Mouse (Mus musculus) limb, embryonic 11.5 days (tissue): ENCODE data around the gene Trp53bp2. TPM values are rescaled to one million over a fixed set of nuclear protein-coding genes. Genes with fewer than 3 reads are reported as not detected.

Source experiments
- ATAC-seq: fragments of 200-750 bp; cut with Nextera tagmentation; 2 replicates; pipeline ENCODE4 v1.8.0; 2017; ENCODE audit warnings: low read depth; ENCODE audit not compliant: insufficient number of reproducible peaks, low FRiP score, low TSS enrichment
- DNase-seq: peaks from one replicate; pipeline ENCODE4 v3.0.0-alpha.2; 2015; ENCODE audit warnings: low spot score
- H3K27ac ChIP-seq: fragments of 300-500 bp; sonication (generic); replicated peaks from 2 replicates; pipeline ENCODE4 v1.5.1; 2014; ENCODE audit warnings: low read depth, mild to moderate bottlenecking, low read length
- H3K27me3 ChIP-seq: fragments of 300-500 bp; sonication (generic); 2 replicates; pipeline ENCODE4 v1.6.1; 2014; ENCODE audit warnings: mild to moderate bottlenecking, low read length, mixed read lengths; ENCODE audit not compliant: control insufficient read depth, insufficient read depth
- H3K36me3 ChIP-seq: fragments of 300-500 bp; sonication (generic); 2 replicates; pipeline ENCODE4 v1.6.1; 2014; ENCODE audit warnings: mild to moderate bottlenecking, low read length, moderate library complexity, mixed read lengths; ENCODE audit not compliant: control insufficient read depth, insufficient read depth
- H3K4me1 ChIP-seq: fragments of 300-500 bp; sonication (generic); 2 replicates; pipeline ENCODE4 v1.6.1; 2014; ENCODE audit warnings: low read length, mixed read lengths; ENCODE audit not compliant: control insufficient read depth, insufficient read depth
- H3K4me2 ChIP-seq: fragments of 300-500 bp; sonication (generic); 2 replicates; pipeline ENCODE4 v1.6.1; 2014; ENCODE audit warnings: low read depth, mild to moderate bottlenecking, moderate library complexity; ENCODE audit not compliant: severe bottlenecking
- H3K4me3 ChIP-seq: fragments of 300-500 bp; sonication (generic); 2 replicates; pipeline ENCODE4 v1.5.1; 2014; ENCODE audit warnings: low read depth, low read length
- H3K9ac ChIP-seq: fragments of 300-500 bp; sonication (generic); 2 replicates; pipeline ENCODE4 v1.6.1; 2014; ENCODE audit warnings: mild to moderate bottlenecking, low read length
- H3K9me3 ChIP-seq: fragments of 300-500 bp; sonication (generic); 2 replicates; pipeline ENCODE4 v1.6.1; 2016; ENCODE audit warnings: low read length; ENCODE audit not compliant: control insufficient read depth
- WGBS: fragments of 180-500 bp; shearing (Covaris S2); extraction: QIAGEN DNeasy Blood & Tissue Kit; methylation state at CpG from one replicate; pipeline ENCODE4 v1.1.7; 2014; 5-methylcytosine and 5-hydroxymethylcytosine counted together
- polyA plus RNA-seq: library from polyadenylated mRNA; unstranded; fragments of >200 nt; fragmentation: Nextera tagmentation; extraction: Ambion mirVana; gene quantifications from 2 replicates; pipeline ENCODE4 v1.2.1, GENCODE M21; 2014

Gene Trp53bp2
- polyA plus RNA-seq, 1 experiment from 2014 or later: 41.5 TPM

- Histone ChIP-seq H3K4me2 (no peak overlapping the region), H3K27ac (no peak overlapping the region), H3K4me1 (0 out of 2 replicates have a peak, but pooled peaks cover 2% of the 10 kb centered on the region), H3K9ac (no peak overlapping the region), H3K4me3 (no peak overlapping the region), H3K27me3 (no peaks in the 10 kb centered on the region), H3K36me3 (no peaks in the 10 kb centered on the region), H3K9me3 (no peaks in the 10 kb centered on the region)
- 84% methylated on average over 13 of the region's 13 CpGs for WGBS
- no peak for ATAC-seq
- no peak for DNase-seq
These were observed 94.4 kb downstream of the Trp53bp2 start for GRCm38 (mm10) chr1:182503206-182503900.

GRCm38 (mm10) chr1:182504223-182504622 is 95.3 kb downstream of the Trp53bp2 start:
- no peak overlapping the region for H3K9ac ChIP-seq

GRCm38 (mm10) chr1:182505291-182505690 is 96.3 kb downstream of the Trp53bp2 start:
- H3K36me3 ChIP-seq: peaks cover 2% of the 10 kb centered on the region; the same call in 1 of the 2 replicates
- ATAC-seq: no peak

More at GRCm38 (mm10) chr1:182504223-182504622, 95.3 kb downstream of the Trp53bp2 start:
- WGBS: 18% methylated on average over 4 of the region's 4 CpGs
- ATAC-seq (no peak), DNase-seq (no peak)
- H3K4me2 ChIP-seq: no peak overlapping the region
- no peaks in the 10 kb centered on the region; the same call in 1 of the 2 replicates for H3K36me3 ChIP-seq
- 0 out of 2 replicates have a peak, but pooled peaks cover 2% of the 10 kb centered on the region for H3K4me1 ChIP-seq
- H3K27me3 ChIP-seq: no peaks in the 10 kb centered on the region
- no peak overlapping the region for H3K27ac ChIP-seq
- no peak overlapping the region for H3K4me3 ChIP-seq
- H3K9me3 ChIP-seq: no peaks in the 10 kb centered on the region

GRCm38 (mm10) chr1:182506229-182506986 is 97.4 kb downstream of the Trp53bp2 start:
- Histone ChIP-seq H3K27ac (no peak overlapping the region), H3K4me3 (no peak overlapping the region), H3K36me3 (peaks cover 2% of the 10 kb centered on the region; the same call in 1 of the 2 replicates), H3K4me2 (no peak overlapping the region), H3K9me3 (no peaks in the 10 kb centered on the region), H3K27me3 (no peaks in the 10 kb centered on the region), H3K9ac (no peak overlapping the region), H3K4me1 (0 out of 2 replicates have a peak, but pooled peaks cover 2% of the 10 kb centered on the region)
- ATAC-seq (no peak), DNase-seq (no peak)
- 51% methylated on average over 7 of the region's 7 CpGs for WGBS

More at GRCm38 (mm10) chr1:182505291-182505690, 96.3 kb downstream of the Trp53bp2 start:
- no peak overlapping the region for H3K9ac ChIP-seq
- no peak for DNase-seq
- H3K4me1 ChIP-seq: 0 out of 2 replicates have a peak, but pooled peaks cover 2% of the 10 kb centered on the region
- no peak overlapping the region for H3K4me3 ChIP-seq
- H3K27me3 ChIP-seq: no peaks in the 10 kb centered on the region
- H3K9me3 ChIP-seq: no peaks in the 10 kb centered on the region
- WGBS: 89% methylated on average over 3 of the region's 3 CpGs
- H3K4me2 ChIP-seq: no peak overlapping the region
- no peak overlapping the region for H3K27ac ChIP-seq

- no peak for DNase-seq
- Histone ChIP-seq H3K27ac (no peak overlapping the region), H3K36me3 (peaks cover 7% of the 10 kb centered on the region), H3K9ac (no peak overlapping the region), H3K4me3 (no peak overlapping the region), H3K27me3 (no peaks in the 10 kb centered on the region), H3K4me2 (no peak overlapping the region), H3K4me1 (0 out of 2 replicates have a peak, but pooled peaks cover 2% of the 10 kb centered on the region), H3K9me3 (no peaks in the 10 kb centered on the region)
- 74% methylated on average over 10 of the region's 10 CpGs for WGBS
- no peak for ATAC-seq
These were observed 100.3 kb downstream of the Trp53bp2 start for GRCm38 (mm10) chr1:182509110-182509797.

GRCm38 (mm10) chr1:182511073-182511472 is 102.1 kb downstream of the Trp53bp2 start:
- H3K9ac ChIP-seq: no peak overlapping the region

GRCm38 (mm10) chr1:182511778-182512177 is 102.8 kb downstream of the Trp53bp2 start:
- no peak for DNase-seq

More at GRCm38 (mm10) chr1:182511073-182511472, 102.1 kb downstream of the Trp53bp2 start:
- H3K4me2 ChIP-seq: no peak overlapping the region
- H3K4me3 ChIP-seq: no peak overlapping the region
- no peak overlapping the region for H3K27ac ChIP-seq
- DNase-seq (no peak), ATAC-seq (no peak)
- H3K27me3 ChIP-seq: no peaks in the 10 kb centered on the region
- no peaks in the 10 kb centered on the region; the same call in 1 of the 2 replicates for H3K4me1 ChIP-seq
- no peaks in the 10 kb centered on the region for H3K9me3 ChIP-seq
- H3K36me3 ChIP-seq: peaks cover 7% of the 10 kb centered on the region
- 80% methylated on average over 2 of the region's 2 CpGs for WGBS

More at GRCm38 (mm10) chr1:182511778-182512177, 102.8 kb downstream of the Trp53bp2 start:
- Histone ChIP-seq H3K9me3 (no peaks in the 10 kb centered on the region), H3K4me2 (no peak overlapping the region), H3K4me3 (no peak overlapping the region), H3K27ac (no peak overlapping the region), H3K4me1 (no peaks in the 10 kb centered on the region; the same call in 1 of the 2 replicates), H3K36me3 (peaks cover 7% of the 10 kb centered on the region), H3K27me3 (no peaks in the 10 kb centered on the region), H3K9ac (no peak overlapping the region)
- 77% methylated on average over 8 of the region's 8 CpGs for WGBS
- ATAC-seq: no peak
